Mouse (Mus musculus) adrenal gland, postnatal 4 days (tissue): Measurements from ENCODE around the gene Ncapd2. TPM values are rescaled to one million over a fixed set of nuclear protein-coding genes. Genes with fewer than 3 reads are reported as not detected.
"Not testable (repeated sequence)": the region's sequence is repeated elsewhere in the genome, so short reads cannot be mapped to it uniquely, and the experiment has no call there.

Source experiments
- DNase-seq, 2 experiments: peaks; one replicate each; pipeline ENCODE4 v3.0.0; 2021 to 2022; ENCODE audit warnings: low spot score in 2 of 2, mixed read lengths in 2 of 2
- total RNA-seq, 2 experiments: library from RNA; stranded (reverse); gene quantifications; 2 replicates each; pipeline ENCODE4 v1.2.3; 2021

Gene Ncapd2
- total RNA-seq, 2 experiments from 2014 or later = 95.5 to 107 TPM

DNA sequence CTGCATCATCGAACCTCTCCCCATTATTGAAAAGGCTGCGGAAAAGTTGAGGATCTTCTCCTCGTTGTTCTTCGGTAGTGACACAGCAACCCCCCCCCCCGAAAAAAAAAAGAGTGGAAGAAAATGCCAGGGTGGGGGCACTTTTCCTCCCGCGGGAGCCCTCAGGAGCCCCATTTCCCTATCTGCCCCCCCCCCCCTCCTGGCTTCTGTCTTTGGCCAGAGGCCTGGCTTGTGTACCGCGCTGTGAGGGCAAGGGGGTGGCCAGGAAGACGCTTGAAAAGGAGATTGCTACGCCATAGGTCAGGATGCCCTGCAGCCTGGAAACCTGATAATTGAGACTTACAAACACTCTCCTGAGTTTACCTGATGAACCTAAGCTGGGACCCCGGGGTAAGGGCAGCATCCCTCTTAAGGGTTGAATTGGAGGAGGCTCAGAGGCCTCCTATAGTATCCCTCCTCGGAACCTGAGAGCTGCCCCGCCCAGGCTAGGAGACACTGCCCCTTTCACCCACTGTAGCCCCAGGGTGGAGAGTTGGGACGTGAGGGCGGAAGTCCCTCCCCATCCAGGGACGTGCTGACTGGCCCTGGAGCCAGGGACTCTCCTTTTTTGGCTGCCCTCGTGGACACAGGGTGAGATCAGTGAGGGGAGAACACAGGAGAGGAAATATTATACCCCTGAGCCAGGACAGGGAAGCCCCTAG, 25.3 kb downstream of the Ncapd2 start, which contains the start of gene Gapdh:
Gene Gapdh (minus strand): TSS at position 417 of the 701 bp plus-strand sequence.
- DNase-seq = peak in 1 of 2 experiments; percentile 71

DNA sequence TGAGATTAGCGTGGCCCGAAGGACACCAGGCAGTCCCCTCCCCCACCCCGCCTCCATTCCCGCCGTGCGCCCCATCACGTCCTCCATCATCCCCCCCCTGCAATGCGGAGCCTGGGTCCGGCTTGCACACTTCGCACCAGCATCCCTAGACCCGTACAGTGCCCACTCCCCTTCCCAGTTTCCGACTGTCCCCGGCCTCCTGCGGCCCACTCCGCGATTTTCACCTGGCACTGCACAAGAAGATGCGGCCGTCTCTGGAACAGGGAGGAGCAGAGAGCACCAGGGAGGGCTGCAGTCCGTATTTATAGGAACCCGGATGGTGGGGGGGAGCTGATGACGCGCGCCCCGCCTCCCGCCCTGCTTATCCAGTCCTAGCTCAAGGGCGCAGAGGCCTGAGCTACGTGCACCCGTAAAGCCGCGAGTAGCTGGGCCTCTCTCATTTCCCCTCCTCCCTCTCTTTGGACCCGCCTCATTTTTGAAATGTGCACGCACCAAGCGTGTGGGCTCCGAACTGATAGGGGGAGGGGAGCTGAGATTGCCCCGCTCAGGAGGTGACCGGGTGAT, 26.1 kb downstream of the Ncapd2 start:
- DNase-seq = peak; percentile 83 to 91

DNA sequence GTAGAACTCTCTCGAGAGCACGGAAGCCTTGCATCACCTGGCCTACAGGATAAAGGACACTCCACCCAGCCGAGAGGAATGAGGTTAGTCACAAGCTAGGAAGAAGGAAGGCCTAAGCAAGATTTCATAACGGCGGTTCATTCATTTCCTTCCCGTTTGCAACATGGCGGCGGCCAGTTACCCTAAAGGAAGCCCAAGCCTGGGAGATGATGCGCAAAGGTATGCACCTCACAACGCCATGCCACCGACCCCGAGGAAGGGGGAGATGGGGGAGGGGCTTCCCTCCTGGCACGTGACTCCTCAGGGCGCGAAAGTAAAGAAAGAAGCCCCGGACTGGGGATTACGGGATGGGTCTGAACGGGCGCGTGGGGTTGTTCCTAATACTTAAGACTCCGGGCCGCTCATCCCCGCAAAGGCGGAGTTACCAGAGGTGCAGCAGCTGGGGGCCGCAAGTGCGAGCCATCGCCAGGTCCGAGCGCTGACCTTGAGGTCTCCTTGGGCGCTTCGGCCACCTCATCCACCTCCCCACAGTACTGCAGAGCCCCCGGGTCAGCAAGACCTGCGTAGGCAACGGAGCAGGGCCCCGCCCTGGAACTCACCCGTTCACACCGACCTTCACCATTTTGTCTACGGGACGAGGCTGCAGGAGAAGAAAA, 26.7 kb downstream of the Ncapd2 start:
- DNase-seq = peak in 1 of 2 experiments; percentile 36

DNA sequence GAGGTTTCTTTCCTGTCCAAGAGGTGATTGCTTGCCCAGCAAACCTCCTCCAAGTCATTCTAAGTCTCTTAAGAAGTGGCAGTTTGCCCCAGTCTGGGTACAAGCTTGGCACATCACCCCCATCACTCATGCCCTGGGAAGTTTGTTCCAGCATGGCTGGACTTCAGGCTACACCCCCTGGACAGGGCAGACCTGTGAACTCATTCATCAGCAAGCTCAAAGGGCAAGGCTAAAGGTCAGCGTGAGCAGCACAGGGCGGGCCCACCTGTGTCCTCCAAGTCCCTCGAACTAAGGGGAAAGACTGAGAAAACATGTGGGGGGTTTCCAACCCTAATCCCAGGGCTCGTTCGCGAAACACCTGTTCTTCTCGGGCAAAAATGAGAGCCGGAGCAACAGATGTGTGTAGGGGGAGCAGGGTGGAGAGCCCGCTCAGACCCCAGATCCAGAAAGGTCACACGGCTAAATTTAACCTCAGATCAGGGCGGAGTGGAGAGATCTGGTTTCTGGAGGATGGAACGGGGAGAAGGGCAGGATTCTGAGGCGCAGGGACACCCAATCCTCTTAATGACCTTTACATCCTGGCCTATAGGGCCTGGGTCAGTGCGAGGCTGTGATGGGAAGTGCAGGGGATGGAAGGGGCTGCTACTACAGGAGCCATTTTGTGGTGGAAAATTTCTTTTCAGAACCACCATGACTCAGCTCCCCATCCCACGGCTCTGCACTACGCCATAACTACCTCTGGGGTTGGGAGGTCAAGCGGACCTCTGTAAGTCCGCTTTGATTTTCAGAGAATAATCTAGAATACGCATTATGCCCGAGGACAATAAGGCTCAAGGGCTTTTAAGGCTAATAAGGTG, 27.5 kb downstream of the Ncapd2 start:
- no peak for DNase-seq

DNA sequence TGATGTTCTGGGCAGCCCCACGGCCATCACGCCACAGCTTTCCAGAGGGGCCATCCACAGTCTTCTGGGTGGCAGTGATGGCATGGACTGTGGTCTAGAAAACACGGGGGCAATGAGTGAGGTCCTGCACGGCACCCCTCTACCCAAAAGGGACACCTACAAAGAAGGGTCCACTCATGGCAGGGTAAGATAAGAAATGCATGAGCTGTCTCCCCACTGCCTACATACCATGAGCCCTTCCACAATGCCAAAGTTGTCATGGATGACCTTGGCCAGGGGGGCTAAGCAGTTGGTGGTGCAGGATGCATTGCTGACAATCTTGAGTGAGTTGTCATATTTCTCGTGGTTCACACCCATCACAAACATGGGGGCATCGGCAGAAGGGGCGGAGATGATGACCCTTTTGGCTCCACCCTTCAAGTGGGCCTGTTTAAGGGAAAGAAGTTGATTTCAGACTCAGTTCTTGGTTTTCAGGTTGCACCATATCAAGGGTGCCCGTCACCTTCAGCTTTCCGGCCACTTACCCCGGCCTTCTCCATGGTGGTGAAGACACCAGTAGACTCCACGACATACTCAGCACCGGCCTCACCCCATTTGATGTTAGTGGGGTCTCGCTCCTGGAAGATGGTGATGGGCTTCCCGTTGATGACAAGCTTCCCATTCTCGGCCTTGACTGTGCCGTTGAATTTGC, 28.7 kb downstream of the Ncapd2 start:
- not testable (repeated sequence) for DNase-seq

DNA sequence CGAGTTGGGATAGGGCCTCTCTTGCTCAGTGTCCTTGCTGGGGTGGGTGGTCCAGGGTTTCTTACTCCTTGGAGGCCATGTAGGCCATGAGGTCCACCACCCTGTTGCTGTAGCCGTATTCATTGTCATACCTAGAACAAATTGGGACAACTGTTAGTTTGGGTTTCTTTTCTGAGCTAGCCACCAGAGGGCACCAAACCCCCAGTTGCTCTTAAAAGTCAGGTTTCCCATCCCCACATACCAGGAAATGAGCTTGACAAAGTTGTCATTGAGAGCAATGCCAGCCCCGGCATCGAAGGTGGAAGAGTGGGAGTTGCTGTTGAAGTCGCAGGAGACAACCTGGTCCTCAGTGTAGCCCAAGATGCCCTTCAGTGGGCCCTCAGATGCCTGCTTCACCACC, 29.5 kb downstream of the Ncapd2 start:
- DNase-seq = peak in 1 of 2 experiments; percentile 56

DNA sequence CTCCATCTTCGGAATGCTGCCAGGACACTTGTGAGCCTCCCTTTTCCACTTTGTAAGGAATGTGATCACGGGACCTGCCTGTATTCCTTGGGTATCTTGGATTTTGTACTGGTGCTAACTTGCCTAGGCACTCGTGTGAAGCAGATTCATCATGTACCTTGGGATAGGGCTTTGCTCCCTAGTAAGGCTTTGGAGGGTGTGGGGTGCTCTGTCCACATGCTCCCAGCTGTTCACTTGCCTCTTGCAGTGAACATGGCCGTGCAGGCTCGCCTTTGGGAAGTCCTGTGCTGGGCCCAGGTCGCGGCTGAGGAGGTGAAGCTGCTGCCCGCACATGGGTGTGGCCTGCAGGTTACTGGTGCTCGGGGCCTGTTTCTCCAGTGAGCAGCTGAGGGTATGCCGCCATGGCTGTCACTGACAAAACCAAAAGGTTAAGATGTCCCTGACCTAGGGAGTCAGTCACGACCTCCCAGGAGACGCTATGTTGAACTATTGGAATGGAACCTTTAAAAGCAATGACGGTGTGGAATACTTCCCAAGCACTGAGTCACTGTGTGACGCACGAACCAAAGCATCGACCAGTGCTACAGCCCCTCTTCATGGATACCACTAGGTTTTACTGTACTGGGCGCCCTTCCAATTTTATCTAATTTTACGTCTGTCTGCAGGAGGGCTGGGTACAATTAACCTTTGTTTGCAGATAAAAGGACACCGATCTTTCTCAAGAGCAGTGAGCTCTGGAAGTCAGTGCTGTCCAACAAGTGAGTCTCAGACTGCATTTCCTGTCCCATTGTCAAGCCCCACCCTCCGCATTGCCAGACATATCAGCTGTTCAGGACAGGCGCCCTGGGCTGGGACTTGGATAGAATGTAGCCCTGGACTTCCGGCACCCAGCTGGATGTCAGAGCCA, 30.4 kb downstream of the Ncapd2 start:
- peak in 1 of 2 experiments; percentile 34 for DNase-seq

DNA sequence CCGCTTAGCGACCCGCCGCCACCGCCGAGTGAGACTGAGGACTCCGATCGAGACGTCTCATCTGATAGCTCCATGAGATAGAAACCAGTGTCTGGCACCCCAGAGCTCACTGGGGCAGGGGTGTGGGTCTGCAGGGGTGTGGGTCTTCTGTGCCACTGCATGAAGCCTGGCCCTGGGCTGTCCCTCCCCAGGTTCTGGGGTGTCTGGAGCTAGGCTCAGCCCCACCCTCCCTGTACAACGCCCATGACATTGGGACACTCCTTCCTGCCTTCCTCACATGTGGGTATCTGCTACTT, 31.0 kb downstream of the Ncapd2 start:
- DNase-seq = no peak

DNA sequence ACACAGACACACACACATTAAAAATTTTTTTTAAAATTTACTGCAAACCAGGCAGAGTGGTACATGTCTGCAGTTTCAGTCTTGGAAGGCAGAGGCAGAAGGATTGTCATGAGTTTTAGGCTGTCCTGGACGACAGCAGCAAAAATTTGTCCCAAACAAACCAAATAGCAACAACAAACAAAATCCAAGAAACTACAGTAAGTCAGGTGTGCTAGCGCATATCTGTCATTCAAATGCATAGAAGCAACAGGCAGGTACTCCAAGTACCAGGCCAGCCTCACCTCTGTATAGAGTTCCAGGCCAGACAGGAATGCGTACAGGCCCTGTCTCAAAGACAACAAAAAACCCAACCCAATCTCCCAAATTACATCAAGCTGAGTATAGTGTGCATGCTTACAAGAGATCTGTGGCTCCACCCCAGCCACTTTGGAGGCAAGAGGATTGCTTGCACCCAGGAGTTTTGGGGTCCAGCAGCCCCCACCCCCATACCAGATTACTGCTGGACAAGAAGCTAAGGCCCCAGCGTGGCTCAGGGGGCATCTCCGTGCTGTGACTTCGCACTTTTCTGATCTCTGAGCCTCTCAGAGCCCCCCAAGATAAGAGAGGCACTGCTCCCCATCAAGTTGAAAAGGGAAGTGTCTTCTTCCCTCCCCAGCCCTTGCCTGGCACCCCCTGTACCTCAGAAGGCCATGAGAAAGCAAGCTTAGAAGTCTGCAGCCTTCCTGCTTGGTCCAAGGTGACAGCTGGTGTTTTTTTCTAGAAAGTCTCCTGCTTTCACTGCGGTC, 31.5 kb downstream of the Ncapd2 start:
- no peak for DNase-seq

DNA sequence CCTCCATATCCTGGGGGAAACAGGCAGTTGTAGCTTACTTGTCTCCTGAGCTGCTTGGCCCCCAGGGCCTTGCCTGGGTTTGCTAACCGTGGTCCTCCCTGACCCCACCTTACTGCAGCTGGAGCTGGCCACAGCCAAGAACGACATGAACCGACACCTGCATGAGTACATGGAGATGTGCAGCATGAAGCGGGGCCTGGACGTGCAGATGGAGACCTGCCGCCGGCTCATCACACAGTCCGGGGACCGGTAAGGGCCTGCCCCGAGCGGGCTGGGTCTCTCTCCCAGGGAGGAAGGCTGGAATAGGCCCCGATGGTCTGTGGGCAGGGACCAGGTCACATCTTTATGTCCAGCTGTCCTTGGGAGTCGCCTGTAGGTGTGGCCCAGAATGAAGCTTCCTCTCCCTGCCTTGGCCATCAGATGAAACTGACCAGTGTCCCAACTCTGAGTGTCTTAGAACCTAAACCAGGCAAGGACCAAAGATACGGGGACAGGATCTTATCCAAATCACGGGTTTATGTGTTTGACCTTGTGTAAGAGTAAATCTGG, 32.5 kb downstream of the Ncapd2 start:
- DNase-seq = no peak

DNA sequence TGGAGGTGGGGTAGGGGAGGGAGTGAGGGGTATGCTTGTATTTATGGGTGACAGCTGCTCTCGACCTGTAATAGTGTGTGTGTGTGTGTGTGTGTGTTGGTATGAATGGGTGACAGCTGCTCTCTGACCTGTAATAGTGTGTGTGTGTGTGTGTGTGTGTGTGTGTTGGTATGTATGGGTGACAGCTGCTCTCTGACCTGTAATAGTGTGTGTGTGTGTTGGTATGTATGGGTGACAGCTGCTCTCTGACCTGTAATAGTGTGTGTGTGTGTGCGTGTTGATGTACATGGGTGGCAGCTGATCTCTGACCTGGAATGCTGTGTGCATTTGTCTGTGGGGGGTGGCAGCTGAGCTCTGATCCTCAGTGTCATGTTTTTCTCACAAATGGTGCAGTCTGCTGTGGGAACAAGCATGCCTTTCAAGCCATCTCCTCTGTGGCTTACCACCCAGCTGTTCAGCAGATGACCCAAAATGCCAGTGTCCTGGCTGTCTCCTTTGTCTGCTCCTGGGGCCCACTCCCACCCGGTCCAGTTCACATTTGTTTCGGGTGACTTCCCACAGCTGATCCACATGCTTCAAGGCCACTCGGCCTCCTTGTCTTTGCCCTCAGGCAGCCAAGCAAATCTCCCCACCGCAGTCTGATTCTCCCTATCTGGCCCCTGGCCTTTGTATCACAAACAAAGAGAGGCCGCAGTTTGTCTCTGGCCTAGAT, 34.4 kb downstream of the Ncapd2 start:
- DNase-seq = no peak

DNA sequence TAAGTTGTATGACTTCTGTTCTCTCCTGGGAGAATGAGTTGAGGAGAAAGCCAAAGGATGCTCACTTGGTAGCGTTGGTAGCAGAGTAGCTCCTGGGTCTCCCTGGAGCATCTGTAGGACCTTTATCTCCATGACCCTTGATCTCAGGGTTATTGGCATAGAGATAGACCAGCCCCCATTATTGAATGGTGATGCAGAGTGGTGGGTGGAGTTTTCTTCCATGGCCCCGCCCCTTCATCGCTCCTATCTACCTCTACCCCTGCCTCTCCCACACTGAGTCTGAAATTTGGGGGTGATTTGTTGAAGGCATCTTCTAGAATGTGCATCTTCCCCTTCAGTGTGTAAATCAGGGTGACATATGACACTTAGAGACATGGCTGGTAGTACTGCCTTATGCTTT, 35.0 kb downstream of the Ncapd2 start:
- no peak for DNase-seq

DNA sequence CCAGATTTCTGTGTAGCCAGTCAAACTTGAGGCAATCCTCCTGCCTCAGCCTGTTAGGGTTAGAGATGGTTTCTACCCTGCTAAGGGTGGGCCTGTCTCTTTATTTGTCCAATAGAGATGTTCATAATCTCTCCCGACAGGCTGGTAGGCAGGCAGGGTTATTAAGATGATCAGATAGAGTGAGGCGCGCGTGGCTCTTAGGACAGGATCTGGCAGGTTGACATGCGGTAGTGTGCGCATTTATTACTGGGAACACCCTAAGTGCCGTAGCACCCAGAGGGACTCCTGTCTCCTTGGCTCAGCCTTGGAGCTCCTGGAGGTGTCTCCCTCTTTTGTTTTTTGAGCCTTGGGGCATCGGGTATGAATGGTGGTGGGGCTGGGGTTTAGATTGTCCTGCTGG, 36.2 kb downstream of the Ncapd2 start:
- no peak for DNase-seq

DNA sequence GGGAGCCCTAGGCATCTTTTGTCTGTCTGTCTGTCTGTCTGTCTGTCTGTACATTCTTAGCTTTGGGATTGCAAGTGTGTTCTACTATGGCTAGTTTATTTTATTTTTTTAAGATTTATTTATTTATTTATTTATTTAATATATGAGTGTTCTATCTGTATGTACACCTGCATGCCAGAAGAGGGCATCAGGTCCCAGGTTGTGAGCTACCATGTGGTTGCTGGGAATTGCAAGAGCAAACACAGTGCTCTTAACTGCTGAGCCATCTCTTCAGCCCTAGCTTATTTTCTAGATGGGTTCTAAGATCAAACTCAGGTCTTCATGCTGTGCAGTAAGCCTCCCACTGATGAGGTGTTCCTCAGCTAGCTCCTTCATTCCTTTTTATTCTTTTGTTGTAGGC, 37.0 kb downstream of the Ncapd2 start:
- no peak for DNase-seq

DNA sequence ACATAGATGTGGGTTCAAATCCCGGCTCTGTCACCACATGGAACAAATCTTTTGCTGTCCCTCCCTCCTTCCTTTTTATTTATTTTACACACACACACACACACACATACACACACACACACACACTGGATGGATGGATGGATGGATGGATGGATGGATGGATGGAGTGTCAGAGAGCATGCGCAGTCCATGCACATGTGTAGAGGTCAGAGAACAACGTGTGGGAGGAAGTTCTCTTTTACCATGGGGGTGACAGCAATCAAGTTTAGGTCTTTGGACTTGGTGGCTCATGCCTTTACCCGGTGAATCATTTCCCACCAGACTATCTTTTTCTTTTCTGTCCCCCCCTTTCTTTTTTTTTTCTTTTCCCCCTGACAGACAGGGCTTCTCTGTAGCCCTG, 37.8 kb downstream of the Ncapd2 start:
- DNase-seq = no peak

DNA sequence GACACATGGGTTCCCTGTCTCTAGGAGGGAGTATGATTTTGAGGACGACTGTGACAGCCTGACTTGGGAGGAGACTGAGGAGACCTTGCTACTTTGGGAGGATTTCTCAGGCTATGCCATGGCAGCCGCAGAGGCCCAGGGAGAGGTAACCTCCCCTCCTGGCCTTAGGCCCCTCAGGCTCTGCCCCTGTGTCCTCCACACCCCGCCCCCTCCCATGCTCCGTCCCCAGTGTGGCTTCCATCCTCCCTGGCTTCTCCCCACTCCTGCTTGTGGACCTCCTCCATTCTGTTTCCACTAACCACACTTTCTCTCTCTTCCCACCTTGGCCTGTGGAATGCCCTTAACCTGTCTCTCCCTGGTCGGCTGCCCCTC, 38.5 kb downstream of the Ncapd2 start:
- DNase-seq = no peak

DNA sequence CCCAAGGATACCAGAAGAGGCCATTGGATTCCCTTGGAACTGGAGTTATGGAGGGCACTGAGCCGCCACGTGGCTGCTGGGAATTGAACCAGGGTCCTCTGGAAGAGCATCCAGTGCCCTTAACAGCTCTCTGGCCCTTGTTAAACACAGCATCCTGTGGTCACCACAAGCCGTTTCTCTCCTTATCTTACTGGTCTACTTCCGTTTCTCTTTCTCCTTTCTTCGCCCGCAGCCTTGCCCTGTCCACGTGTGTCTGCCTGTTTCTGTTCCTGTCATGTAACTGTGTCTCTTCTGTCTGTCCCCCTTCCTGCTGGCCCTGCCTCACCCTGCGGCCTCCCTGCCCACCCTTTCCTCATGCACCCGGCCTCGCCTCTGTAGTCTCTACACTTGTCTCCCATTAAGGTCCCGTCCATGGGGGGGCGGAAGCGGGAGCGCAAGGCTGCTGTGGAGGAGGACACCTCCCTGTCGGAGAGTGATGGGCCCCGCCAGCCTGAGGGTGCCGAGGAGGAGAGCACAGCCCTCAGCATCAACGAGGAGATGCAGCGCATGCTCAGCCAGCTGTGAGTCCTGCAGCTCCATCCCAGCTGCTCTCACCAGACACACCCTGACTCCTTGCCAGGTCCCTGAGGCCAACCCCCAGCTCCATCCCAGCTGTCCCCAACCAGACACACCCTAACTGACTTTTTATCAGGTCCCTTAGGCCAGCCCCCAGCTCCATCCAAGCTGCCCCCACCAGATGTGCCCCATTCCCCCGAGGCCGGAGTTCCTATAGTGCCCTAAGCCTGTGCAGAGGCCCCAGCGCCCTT, 39.1 kb downstream of the Ncapd2 start:
- no peak for DNase-seq

DNA sequence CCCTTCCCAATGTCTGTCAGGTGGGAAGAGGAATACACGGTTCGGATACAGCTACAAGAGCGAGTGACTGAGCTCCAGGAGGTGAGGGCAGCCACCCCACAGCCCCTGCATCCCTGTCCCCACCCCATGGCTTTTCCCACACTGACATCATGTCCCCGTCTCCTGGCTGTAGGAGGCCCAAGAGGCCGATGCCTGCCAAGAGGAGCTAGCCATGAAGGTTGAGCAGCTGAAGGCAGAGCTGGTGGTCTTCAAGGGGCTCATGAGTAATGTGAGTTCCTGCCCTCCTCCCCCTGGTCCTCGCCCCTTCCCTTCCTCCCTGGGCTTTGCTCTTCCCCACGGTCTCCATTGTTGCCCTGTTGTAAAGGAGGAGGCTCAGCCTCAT, 41.9 kb downstream of the Ncapd2 start:
- DNase-seq = no peak
